Comparison of ENCODE assay signal across 8 mouse cellular contexts in genomic region chr3:35764637-35765617, GRCm38 (mm10). TPM values are rescaled to one million over a fixed set of nuclear protein-coding genes. Genes with fewer than 3 reads are reported as not detected.
DNase-seq lines count a peak whose midpoint lies in the region; ATAC-seq lines count a peak whose summit lies in the region.

No protein-coding gene starts in this region.

- peak; percentile 47; the same call in 1 of the 2 replicates for ATAC-seq in monocyte, adult 5-6 weeks (replicated peaks; ENCODE audit: insufficient number of reproducible peaks, low FRiP score, low TSS enrichment, poor library complexity, severe bottlenecking)

- DNase-seq in CD4-positive helper T cell, adult 2 months (ENCODE audit: low read depth, low spot score): peak; percentile 60
- peak; percentile 25 for DNase-seq in adipocyte (ENCODE audit: low spot score)
- peak; percentile 68 to 74 for DNase-seq in cerebellum, postnatal 36 days
- no peak for DNase-seq in heart, adult 11 months
- no peak for DNase-seq in spleen, postnatal 14 days (ENCODE audit: low spot score in 2 of 2)
- DNase-seq in spleen, postnatal 4 days (ENCODE audit: low spot score in 2 of 2): no peak
- DNase-seq in left cerebral cortex, postnatal 36 days (ENCODE audit: low spot score in 2 of 2): no peak

- intact Hi-C loops in left cerebral cortex, postnatal 36 days (cut with DNase I): no loop called here

RNA-seq across cellular contexts. Expression of gene Atp11b, which starts 11.0 kb away (rescaled TPM):
- 131 to 143 TPM (median 136 TPM) in 3 replicates for total RNA-seq in monocyte, adult 5-6 weeks (2017)
- 100 to 1,000 TPM; 103 to 115 TPM for total RNA-seq in left cerebral cortex, postnatal 36 days (2021)

Comparison
In these comparisons a context has a peak if more than half of its experiments do, and no peak if none do; other contexts are left out.
1. DNase-seq: peak in CD4-positive helper T cell, adult 2 months (single experiment), adipocyte (single experiment) and cerebellum, postnatal 36 days (2 of 2); none in heart, adult 11 months (single experiment), spleen, postnatal 14 days (0 of 2), spleen, postnatal 4 days (0 of 2) and left cerebral cortex, postnatal 36 days (0 of 2).